Mouse (Mus musculus): ENCODE measurements around the gene Rab11fip3.
"Not testable (repeated sequence)": the region's sequence is repeated elsewhere in the genome, so short reads cannot be mapped to it uniquely, and the experiment has no call there.

Rab11fip3 gene

GRCm38 (mm10) chr17:26068831-26069739 is at the start of gene Rab11fip3:
Gene Rab11fip3, minus strand, starts transcription at chr17:26069555.
- DNase-seq (ENCODE audit: low spot score), result peak; percentile 95

GRCm38 (mm10) chr17:26116503-26117258 is 47.3 kb upstream of the Rab11fip3 start:
- no peak for DNase-seq (ENCODE audit: low spot score)

- DNase-seq (ENCODE audit: low spot score), result no peak
Observed at GRCm38 (mm10) chr17:26115956-26116487, 46.7 kb upstream of the Rab11fip3 start.

GRCm38 (mm10) chr17:26115205-26115898 is 46.0 kb upstream of the Rab11fip3 start:
- no peak for DNase-seq (ENCODE audit: low spot score)

GRCm38 (mm10) chr17:26114461-26114860 is 45.1 kb upstream of the Rab11fip3 start:
- DNase-seq (ENCODE audit: low spot score), result not testable (repeated sequence)

GRCm38 (mm10) chr17:26114061-26114460 is 44.7 kb upstream of the Rab11fip3 start:
- no peak for DNase-seq (ENCODE audit: low spot score)

- peak; percentile 59 for DNase-seq (ENCODE audit: low spot score)
Observed at GRCm38 (mm10) chr17:26113181-26113948, 44.0 kb upstream of the Rab11fip3 start, which contains the start of gene Tmem8. Gene Tmem8, plus strand, starts transcription at chr17:26113299.

- DNase-seq (ENCODE audit: low spot score), result no peak
Observed at GRCm38 (mm10) chr17:26112751-26113150, 43.4 kb upstream of the Rab11fip3 start.

- DNase-seq (ENCODE audit: low spot score), result no peak
Observed at GRCm38 (mm10) chr17:26111722-26112121, 42.4 kb upstream of the Rab11fip3 start.

GRCm38 (mm10) chr17:26111024-26111423 is 41.7 kb upstream of the Rab11fip3 start:
- peak; percentile 28 for DNase-seq (ENCODE audit: low spot score)

- DNase-seq (ENCODE audit: low spot score), result no peak
Observed at GRCm38 (mm10) chr17:26110156-26110555, 40.8 kb upstream of the Rab11fip3 start.

GRCm38 (mm10) chr17:26105619-26106018 is 36.3 kb upstream of the Rab11fip3 start:
- DNase-seq (ENCODE audit: low spot score), result no peak

GRCm38 (mm10) chr17:26101478-26101877 is 32.1 kb upstream of the Rab11fip3 start:
- peak; percentile 38 for DNase-seq (ENCODE audit: low spot score)

- DNase-seq (ENCODE audit: low spot score), result no peak
Observed at GRCm38 (mm10) chr17:26100166-26100565, 30.8 kb upstream of the Rab11fip3 start.

GRCm38 (mm10) chr17:26099316-26099715 is 30.0 kb upstream of the Rab11fip3 start:
- not testable (repeated sequence) for DNase-seq (ENCODE audit: low spot score)

GRCm38 (mm10) chr17:26098461-26098860 is 29.1 kb upstream of the Rab11fip3 start:
- DNase-seq (ENCODE audit: low spot score), result no peak

- peak; percentile 70 for DNase-seq (ENCODE audit: low spot score)
Observed at GRCm38 (mm10) chr17:26095121-26095740, 25.9 kb upstream of the Rab11fip3 start, which contains the start of gene Nme4. Gene Nme4, minus strand, starts transcription at chr17:26095602.

- DNase-seq (ENCODE audit: low spot score), result peak; percentile 28
Observed at GRCm38 (mm10) chr17:26094531-26095110, 25.3 kb upstream of the Rab11fip3 start.

GRCm38 (mm10) chr17:26089905-26090632 is 20.7 kb upstream of the Rab11fip3 start, which contains the start of gene Decr2:
Gene Decr2, minus strand, starts transcription at chr17:26090337.
- DNase-seq (ENCODE audit: low spot score), result peak; percentile 91

All from embryo, embryonic 10 days (tissue).